Mouse (Mus musculus) liver, postnatal 0 days (tissue): ENCODE results near the gene Ubqln3.

Experiments
- CTCF ChIP-seq: sonication (generic); IDR thresholded peaks from 2 replicates; pipeline ENCODE4 v1.5.1; 2016; ENCODE audit warnings: antibody characterized with exemption, low read depth
- EP300 ChIP-seq: IDR thresholded peaks from 2 replicates; pipeline ENCODE4 v1.6.1; 2016; ENCODE audit warnings: antibody characterized with exemption, low read depth, mild to moderate bottlenecking

DNA sequence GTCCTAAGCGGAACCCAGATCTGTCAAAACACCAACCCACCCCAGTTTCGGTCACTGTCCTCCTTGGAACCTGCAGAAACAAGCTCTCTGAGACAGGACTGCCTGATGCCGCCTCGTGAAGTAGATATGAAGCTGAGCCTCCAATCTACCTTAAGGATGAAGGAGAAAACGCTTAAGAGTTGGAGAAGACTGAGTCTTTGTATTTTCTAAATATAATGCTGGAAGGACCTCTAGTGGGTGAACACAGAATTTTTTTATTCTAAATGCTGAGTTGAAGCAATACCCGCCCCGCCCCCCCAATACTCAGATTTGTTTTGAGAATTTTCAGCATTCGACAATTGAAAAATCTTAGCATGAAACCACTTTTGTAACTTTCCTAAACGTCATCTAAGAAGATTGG, 48.2 kb upstream of the Ubqln3 start:
- TF ChIP-seq CTCF (0 out of 2 replicates have a peak, but pooled peaks have one; percentile 4), EP300 (no peak)
